Mouse (Mus musculus): Measurements from ENCODE around the gene Tulp2.

Tulp2 gene

DNA sequence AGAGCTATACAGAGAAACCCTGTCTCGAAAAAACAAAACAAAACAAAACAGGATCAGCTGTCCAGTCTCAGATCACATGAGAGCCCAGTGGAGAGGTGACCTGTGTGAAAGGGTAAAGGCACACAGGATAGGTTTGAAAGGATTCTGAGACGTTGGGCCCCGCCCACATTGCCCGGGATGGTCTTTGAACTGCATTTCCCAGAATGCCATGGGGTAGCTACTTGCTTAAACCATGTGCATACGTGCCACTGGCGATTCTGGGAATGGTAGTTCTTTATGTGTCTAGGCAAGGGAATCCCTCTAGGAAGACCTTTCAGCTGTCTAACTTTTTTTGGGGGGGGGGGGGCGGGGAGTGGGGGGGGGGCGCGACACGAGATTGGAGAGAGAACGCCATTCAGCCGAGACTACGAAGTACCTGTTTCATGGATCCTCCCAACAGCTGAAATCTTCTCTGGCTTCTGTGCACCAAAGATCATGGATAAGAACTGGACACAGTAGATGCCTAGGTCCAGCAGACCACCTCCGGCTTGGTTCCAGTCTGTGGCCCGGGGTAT is at the start of gene Tulp2:
Gene Tulp2, plus strand, starts transcription at position 504 of the 554 bp plus-strand sequence.
- no peak for TF ChIP-seq GATA4 (IDR thresholded peaks at IDR 0.05; ENCODE audit: insufficient replicate concordance, low read length)

DNA sequence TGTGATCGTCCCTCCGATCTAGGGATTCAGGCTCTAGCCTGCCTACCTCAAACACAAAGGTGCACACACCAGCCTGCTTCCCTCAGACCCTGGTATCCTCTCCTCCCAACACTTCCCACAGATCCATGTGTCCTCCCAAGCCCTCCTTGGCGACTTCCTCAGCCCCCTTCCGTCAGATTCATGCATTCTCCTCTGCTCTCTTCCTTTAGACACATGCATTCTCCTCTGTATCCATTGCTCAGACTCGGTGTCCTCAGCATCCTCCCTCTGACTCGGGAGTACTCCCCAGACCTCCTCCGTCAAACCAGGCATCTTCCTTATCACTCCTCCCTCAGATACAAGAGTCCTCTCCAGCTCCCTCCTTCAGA is 47.9 kb upstream of the Tulp2 start:
- TF ChIP-seq GATA4 (IDR thresholded peaks at IDR 0.05; ENCODE audit: insufficient replicate concordance, low read length), result no peak

DNA sequence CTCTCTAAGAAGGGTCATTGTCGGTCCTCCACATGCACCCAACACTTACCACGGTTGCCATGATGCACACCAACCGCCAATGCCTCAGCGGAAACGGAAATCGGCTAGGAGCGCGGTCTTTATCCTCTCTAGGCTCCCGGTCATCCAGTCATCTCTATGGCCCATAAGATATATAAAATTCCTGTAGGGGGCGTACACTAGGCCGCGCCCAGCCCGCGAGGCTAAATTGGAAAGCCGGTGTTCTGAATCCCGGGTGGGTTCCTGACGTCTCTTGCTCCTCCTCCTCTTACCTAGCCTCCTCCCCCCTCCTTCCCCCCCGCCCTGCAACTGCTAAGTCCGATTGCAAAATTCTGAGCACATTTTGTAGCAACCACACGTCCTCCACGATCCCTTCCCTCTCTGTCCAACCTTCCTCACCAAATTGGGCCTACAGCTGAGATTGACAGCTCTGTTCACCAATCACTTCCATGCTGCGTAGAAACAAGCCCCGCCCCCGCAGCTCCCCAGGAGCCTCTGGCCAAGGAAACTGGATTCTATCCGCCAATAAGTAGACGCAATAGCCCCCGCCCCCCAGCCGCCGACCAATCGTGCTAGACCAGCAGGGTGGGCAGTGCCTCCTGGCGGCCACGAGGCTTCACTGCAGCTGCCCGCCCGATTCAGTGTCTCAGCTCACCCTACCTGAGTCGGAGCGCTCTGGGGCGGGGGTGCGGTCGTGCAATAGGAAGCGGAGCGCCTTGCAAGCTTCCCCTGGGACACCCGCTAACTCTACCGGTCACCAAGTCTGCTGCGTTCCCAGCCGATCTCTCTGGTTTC is 47.3 kb upstream of the Tulp2 start, which contains the start of gene Gys1:
Gene Gys1, plus strand, starts transcription at position 642 of the 813 bp plus-strand sequence.
- no peak; the same call in 1 of the 2 replicates for TF ChIP-seq GATA4 (IDR thresholded peaks at IDR 0.05; ENCODE audit: insufficient replicate concordance, low read length)

DNA sequence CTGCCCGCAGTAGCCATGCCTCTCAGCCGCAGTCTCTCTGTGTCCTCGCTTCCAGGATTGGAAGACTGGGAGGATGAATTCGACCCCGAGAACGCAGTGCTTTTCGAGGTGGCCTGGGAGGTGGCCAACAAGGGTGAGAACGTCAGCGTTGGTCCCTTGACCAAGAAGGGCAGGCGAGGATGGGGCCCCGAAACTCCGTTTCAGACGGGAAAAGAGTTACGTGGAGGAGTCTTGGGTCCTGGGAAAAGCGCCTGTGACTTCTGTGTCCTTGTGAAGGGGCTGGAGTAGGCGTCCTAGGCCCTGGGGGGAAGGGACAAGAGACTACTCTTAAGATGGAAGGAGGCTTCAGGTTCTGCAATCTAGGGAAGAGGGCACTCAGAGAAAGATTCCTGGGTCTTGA is 46.6 kb upstream of the Tulp2 start:
- TF ChIP-seq GATA4 (IDR thresholded peaks at IDR 0.05; ENCODE audit: insufficient replicate concordance, low read length), result no peak

DNA sequence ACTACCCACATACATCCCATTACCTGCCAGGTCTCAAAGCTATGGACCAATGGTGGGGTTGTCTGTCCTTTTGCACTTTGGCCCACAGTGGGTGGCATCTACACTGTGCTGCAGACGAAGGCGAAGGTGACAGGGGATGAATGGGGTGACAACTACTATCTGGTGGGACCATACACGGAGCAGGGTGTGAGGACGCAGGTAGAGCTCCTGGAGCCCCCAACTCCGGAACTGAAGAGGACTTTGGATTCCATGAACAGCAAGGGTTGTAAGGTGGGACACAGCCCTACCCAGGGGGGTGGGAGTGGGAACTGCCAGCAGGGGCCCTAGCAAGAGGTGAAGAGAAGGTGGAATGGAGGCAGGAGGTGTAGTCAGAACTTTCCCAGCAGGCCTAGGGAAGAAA is 45.2 kb upstream of the Tulp2 start:
- no peak for TF ChIP-seq GATA4 (IDR thresholded peaks at IDR 0.05; ENCODE audit: insufficient replicate concordance, low read length)

DNA sequence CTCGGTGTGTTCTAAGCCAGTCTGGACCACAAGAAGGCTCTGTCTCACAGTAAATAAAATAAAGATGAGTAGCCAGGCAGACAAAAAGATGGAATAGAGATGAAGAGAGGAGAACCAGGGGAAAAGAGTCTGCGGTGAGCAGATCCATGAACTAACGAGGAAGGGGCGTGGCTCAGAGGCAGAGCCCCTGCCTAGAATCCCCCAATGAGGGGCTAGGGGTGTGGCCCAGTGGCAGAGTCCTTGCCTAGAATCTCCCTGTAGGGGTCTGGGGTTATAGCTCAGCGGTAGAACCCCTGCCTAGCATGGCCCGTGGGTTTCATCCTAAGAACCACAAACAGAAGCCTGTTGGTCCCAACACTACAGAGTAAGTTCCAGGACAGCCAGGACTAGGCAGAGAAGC is 44.6 kb upstream of the Tulp2 start:
- TF ChIP-seq GATA4 (IDR thresholded peaks at IDR 0.05; ENCODE audit: insufficient replicate concordance, low read length), result no peak

DNA sequence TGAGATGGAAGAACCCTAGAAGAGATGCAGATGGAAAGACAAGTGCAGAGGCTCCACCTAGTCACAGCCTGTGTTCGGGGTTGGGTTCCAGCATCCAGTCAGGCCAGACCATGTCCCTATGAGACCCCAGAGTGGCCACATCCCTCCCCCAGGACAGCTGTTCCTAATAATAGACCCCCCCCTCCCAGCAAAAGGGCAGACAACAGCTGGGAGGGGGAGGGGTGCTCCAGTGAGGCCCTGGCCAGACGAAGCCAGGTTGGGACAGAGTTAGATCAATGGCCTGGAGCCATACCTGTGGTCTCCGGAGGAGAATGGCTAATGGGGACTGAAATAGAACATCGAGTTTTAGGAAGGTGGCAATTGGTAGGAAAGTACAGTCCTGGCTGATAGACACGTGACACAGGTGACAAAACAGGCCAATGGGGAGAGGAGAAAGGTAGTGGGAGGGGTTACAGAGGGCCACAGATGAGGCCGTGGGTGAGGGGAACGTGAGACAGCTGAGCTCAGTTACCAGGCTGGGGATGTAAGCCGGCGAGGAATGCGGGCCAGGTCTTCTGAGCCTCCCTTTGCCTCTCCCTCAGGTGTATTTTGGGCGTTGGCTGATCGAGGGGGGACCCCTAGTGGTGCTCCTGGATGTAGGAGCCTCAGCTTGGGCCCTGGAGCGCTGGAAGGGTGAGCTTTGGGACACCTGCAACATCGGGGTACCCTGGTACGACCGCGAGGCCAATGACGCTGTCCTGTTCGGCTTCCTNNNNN is 44.0 kb upstream of the Tulp2 start, which contains the start of gene Ruvbl2:
Gene Ruvbl2, minus strand, starts transcription at position 576 of the 756 bp plus-strand sequence.
- no peak for TF ChIP-seq GATA4 (IDR thresholded peaks at IDR 0.05; ENCODE audit: insufficient replicate concordance, low read length)

DNA sequence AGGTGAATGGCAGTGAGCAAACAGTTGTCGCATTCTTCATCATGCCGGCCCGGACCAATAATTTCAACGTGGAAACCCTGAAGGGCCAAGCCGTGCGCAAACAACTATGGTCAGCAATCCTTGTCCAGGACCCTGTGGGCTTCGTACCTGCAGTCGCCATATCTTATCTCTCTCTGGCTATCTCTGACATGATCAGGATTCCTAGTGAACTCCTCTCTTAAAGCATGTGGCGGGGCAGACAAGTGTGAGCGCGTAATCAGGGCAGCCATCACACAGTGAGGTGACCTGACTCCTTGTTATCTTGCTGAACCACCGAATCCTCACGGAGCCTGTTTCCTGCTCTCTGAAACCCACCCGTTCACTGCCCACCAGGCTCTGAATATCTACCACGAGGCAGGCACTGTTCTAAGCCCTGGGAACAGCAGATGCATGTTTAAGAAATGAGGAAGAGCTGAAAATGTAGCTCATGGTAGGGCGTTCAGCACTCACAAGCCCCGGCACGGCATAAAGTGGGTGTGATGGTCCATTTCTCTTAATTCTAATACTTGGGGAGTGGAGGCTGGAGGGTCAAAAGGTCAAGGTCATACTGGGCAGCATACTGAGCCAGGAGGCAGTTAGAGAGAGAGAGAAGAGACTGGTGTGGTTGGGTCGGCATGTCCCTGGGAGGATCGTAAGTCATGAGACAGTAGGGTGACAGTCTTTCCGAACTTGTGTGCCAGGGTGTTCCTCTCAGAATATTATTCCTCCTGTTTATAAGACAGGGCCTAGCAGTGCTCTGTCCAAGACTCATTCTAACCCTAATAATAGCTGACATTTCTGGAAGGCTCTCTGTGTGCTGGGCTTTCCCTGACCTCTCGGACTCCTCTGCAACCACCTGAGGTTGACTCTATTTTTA is 37.9 kb upstream of the Tulp2 start:
- no peak for TF ChIP-seq GATA4 (IDR thresholded peaks at IDR 0.05; ENCODE audit: insufficient replicate concordance, low read length)

DNA sequence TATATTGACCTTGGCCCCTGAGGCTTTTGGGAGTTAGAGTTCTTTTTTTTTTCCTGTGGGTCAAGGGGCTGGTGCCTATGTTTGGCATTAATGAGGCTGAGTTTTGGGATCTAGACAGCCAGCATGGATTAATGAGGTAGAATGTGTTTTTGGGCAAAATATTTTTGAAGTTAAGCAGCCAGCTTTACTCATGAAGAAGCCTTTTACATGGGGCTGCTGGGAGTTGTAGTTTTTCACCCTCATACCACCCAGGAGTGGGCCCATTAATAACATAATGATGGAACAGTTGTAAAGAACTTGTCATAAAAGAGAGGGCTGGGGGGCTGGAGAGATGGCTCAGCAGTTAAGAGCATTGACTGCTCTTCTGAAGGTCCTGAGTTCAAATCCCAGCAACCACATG is 35.1 kb upstream of the Tulp2 start:
- TF ChIP-seq GATA4 (IDR thresholded peaks at IDR 0.05; ENCODE audit: insufficient replicate concordance, low read length), result no peak

DNA sequence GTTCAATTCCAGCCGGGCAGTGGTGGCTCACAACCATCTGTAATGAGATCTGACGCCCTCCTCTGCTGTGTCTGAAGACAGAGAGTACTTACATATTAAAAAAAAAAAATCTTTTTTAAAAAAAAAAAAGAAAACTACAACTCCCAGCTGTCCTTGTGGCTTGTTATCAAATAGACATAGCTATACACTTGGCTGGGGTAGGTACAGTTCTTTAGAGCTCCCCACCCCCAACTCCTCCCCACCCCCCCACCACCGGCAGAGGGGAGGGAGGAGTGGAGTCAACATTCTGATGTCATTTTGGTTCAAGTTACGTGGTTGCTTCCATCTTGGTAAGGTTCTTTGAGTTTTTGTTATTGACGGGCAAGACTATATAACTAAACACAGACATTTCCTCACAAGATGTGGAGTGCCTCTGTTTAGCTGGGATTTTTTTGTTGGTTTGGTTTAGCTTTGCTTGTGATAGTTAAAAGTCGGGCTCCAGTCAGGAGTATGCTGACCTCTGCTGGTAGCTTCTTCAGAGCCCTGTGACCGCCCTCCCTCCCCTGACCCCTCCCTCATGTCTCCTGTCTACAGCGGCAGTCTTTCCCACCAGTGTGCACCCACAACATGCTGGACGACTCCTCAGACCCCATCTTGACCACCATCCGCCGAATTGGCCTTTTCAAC is 34.2 kb upstream of the Tulp2 start:
- TF ChIP-seq GATA4 (IDR thresholded peaks at IDR 0.05; ENCODE audit: insufficient replicate concordance, low read length), result no peak

DNA sequence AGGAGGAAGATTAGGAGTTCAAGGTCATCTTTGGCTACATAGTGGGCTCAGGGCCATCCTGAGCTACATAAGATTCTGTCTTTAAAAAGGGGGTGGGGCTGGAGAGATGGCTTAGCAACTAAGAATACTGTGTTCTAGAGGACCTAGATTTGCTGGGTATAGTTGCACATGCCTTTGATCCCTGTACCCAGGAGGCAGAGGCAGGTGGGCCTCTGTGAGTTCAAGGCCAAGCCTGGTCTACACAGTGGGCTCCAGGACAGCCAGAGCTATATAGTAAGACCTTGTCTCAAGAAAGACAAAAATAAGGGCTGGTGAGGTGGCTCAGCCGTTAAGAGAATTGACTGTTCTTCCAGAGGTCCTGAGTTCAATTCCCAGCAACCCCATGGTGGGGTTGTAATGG is 31.7 kb upstream of the Tulp2 start:
- no peak for TF ChIP-seq GATA4 (IDR thresholded peaks at IDR 0.05; ENCODE audit: insufficient replicate concordance, low read length)

DNA sequence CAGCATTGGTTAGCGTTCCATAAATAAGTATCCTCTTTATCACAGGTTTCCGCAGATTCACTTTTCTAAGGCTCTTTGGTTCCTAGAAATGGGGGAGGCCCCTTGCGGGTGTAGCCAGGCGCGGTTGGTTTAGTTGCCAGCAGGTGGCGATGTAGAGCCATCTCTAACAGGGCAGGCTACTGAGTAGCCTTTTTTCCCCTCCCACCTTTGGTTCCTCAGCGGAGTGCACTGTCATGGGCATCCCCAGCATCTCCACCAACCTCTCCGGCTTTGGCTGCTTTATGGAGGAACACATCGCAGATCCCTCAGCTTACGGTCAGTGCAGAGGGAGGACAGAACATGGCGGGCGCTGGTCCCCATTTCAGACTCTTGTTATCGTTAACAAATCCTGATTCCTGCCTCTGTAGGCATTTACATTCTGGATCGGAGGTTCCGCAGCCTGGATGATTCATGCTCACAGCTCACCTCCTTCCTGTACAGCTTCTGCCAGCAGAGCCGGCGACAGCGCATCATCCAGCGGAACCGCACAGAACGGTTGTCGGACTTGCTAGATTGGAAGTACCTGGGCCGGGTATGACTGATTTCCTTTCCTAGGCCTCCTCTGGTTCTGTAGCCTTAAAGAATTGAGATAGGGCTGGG is 30.2 kb upstream of the Tulp2 start:
- TF ChIP-seq GATA4 (IDR thresholded peaks at IDR 0.05; ENCODE audit: insufficient replicate concordance, low read length), result no peak

DNA sequence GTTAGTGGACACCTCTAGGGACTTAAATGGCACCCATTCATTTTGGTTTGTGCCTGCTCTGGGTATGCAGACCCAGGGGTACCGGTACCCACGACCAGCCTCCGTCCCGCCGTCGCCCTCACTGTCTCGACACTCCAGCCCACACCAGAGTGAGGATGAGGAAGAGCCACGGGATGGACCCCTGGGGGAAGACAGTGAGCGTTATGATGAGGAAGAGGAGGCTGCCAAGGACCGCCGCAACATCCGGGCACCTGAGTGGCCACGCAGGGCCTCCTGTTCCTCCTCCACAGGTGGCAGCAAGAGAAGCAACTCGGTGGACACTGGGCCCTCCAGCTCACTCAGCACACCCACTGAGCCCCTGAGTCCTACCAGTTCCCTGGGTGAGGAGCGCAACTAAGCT is 26.7 kb upstream of the Tulp2 start:
- no peak for TF ChIP-seq GATA4 (IDR thresholded peaks at IDR 0.05; ENCODE audit: insufficient replicate concordance, low read length)

Measured in liver, adult (tissue).